8 mouse cellular contexts compared by ENCODE assay signal in genomic region chr12:53247491-53248035, GRCm38 (mm10). TPM values are rescaled to one million over a fixed set of nuclear protein-coding genes. Genes with fewer than 3 reads are reported as not detected.
DNase-seq lines count a peak whose midpoint lies in the region; ATAC-seq and TF ChIP-seq lines count a peak whose summit lies in the region.

No protein-coding gene starts in this region.

- peak; percentile 15 for DNase-seq in lung, embryonic 14.5 days
- no peak for DNase-seq in lung, postnatal 4 days
- peak; percentile 59 for DNase-seq in forebrain, embryonic 10.5 days (ENCODE audit: extremely low spot score, low spot score)
- DNase-seq in ovary, postnatal 10 days (ENCODE audit: low spot score), result no peak
- DNase-seq in gastrocnemius, adult 18-20 months (ENCODE audit: low spot score), result no peak

- H3K9ac ChIP-seq in lung, embryonic 14.5 days, result no peak overlapping the region
- H3K9ac ChIP-seq in intestine, embryonic 16.5 days (ENCODE audit: low read depth, low read length), result 0 out of 2 replicates have a peak overlapping the region, but pooled peaks have one; percentile 54

- no peaks in the 10 kb centered on the region for H3K36me3 ChIP-seq in lung, embryonic 14.5 days (ENCODE audit: insufficient read depth)
- no peaks in the 10 kb centered on the region for H3K36me3 ChIP-seq in forebrain, embryonic 10.5 days (replicated peaks)
- no peaks in the 10 kb centered on the region for H3K36me3 ChIP-seq in intestine, embryonic 16.5 days (ENCODE audit: control insufficient read depth, insufficient read depth, low read length)
- H3K36me3 ChIP-seq in small intestine, adult 2 months (ENCODE audit: control insufficient read depth, insufficient read depth, low read length), result no peaks in the 10 kb centered on the region

- TF ChIP-seq CTCF in lung, embryonic 14.5 days (IDR thresholded peaks at IDR 0.05; ENCODE audit: low read depth), result no peak
- no peak for TF ChIP-seq CTCF in small intestine, adult 2 months (IDR thresholded peaks at IDR 0.05; ENCODE audit: extremely low read depth, insufficient read length, insufficient replicate concordance, low read depth, low read length)

- H3K4me1 ChIP-seq in lung, embryonic 14.5 days (ENCODE audit: insufficient read depth), result 0 out of 2 replicates have a peak, but pooled peaks cover 2% of the 10 kb centered on the region
- H3K4me1 ChIP-seq in forebrain, embryonic 10.5 days, result peaks cover 65% of the 10 kb centered on the region
- peaks cover 23% of the 10 kb centered on the region for H3K4me1 ChIP-seq in intestine, embryonic 16.5 days (ENCODE audit: control insufficient read depth, insufficient read depth, low read length)
- H3K4me1 ChIP-seq in small intestine, adult 2 months (ENCODE audit: control insufficient read depth, insufficient read depth, insufficient read length, low read length), result no peaks in the 10 kb centered on the region

- H3K27ac ChIP-seq in lung, embryonic 14.5 days (ENCODE audit: low read depth), result no peak overlapping the region
- peak overlapping the region; percentile 98 for H3K27ac ChIP-seq in forebrain, embryonic 10.5 days
- H3K27ac ChIP-seq in intestine, embryonic 16.5 days (ENCODE audit: low read length), result no peak overlapping the region
- no peak overlapping the region for H3K27ac ChIP-seq in small intestine, adult 2 months (ENCODE audit: insufficient read depth, low read depth, low read length)

- H3K4me2 ChIP-seq in lung, embryonic 14.5 days, result peak overlapping the region; percentile 89
- H3K4me2 ChIP-seq in intestine, embryonic 16.5 days (ENCODE audit: low read depth, low read length), result peak overlapping the region; percentile 95

- ATAC-seq in lung, embryonic 14.5 days (ENCODE audit: insufficient read depth), result no peak
- no peak for ATAC-seq in intestine, embryonic 16.5 days
- ATAC-seq in megakaryocyte-erythroid progenitor cell, adult 5-6 weeks (replicated peaks; ENCODE audit: low FRiP score, low TSS enrichment, poor library complexity, severe bottlenecking), result no peak

- WGBS in lung, embryonic 14.5 days, result 2% methylated on average over 25 of the region's 25 CpGs
- under 1% methylated on average over 25 of the region's 25 CpGs for WGBS in forebrain, embryonic 10.5 days
- WGBS in intestine, embryonic 16.5 days, result under 1% methylated on average over 25 of the region's 25 CpGs
- WGBS in small intestine, adult 2 months, result 4% methylated on average over 25 of the region's 25 CpGs

- no peaks in the 10 kb centered on the region for H3K9me3 ChIP-seq in lung, embryonic 14.5 days (ENCODE audit: low read depth, low read length)
- H3K9me3 ChIP-seq in forebrain, embryonic 10.5 days, result no peaks in the 10 kb centered on the region
- H3K9me3 ChIP-seq in intestine, embryonic 16.5 days (ENCODE audit: control insufficient read depth, low read length), result no peaks in the 10 kb centered on the region

- no peak for TF ChIP-seq POLR2A in small intestine, adult 2 months (IDR thresholded peaks at IDR 0.05; ENCODE audit: low read depth, low read length)

- H3K4me3 ChIP-seq in lung, embryonic 14.5 days (ENCODE audit: low read depth, low read length), result peak overlapping the region; percentile 46
- H3K4me3 ChIP-seq in forebrain, embryonic 10.5 days, result peak overlapping the region; percentile 86
- peak overlapping the region; percentile 55 for H3K4me3 ChIP-seq in intestine, embryonic 16.5 days (ENCODE audit: low read length)
- peak overlapping the region; percentile 18; the same call in 1 of the 2 replicates for H3K4me3 ChIP-seq in small intestine, adult 2 months (ENCODE audit: low read depth, low read length)

- H3K27me3 ChIP-seq in lung, embryonic 14.5 days (ENCODE audit: insufficient read depth, low read length), result peaks cover 73% of the 10 kb centered on the region
- peaks cover 74% of the 10 kb centered on the region for H3K27me3 ChIP-seq in forebrain, embryonic 10.5 days (ENCODE audit: poor library complexity, severe bottlenecking)
- H3K27me3 ChIP-seq in intestine, embryonic 16.5 days (replicated peaks; ENCODE audit: control insufficient read depth, insufficient read depth, low read length), result peaks cover 51% of the 10 kb centered on the region
- H3K27me3 ChIP-seq in small intestine, adult 2 months (ENCODE audit: control insufficient read depth, insufficient read depth, low read length), result peaks cover 46% of the 10 kb centered on the region

RNA-seq across cellular contexts. Expression of gene Npas3, which starts 0.9 kb away (rescaled TPM):
- 0.62 and 0.66 TPM in 2 replicates for polyA plus RNA-seq in lung, embryonic 14.5 days (2014; fragmentation: Nextera tagmentation; extraction: Ambion mirVana)
- polyA plus RNA-seq in forebrain, embryonic 10.5 days (2016; fragmentation: Nextera tagmentation; extraction: Ambion mirVana), result 7.2 and 8.6 TPM in 2 replicates
- polyA plus RNA-seq in intestine, embryonic 16.5 days (2015; fragmentation: Nextera tagmentation; extraction: Ambion mirVana), result 1.0 and 1.9 TPM in 2 replicates
- polyA plus RNA-seq in small intestine, adult 2 months (2012; rRNA removed), result 0.01 and 0.13 TPM in 2 replicates
- total RNA-seq in megakaryocyte-erythroid progenitor cell, adult 5-6 weeks (2014; fragmentation: Nextera tagmentation), result not detected in 2 replicates
- 0.05 TPM in 1 of 2 replicates, not detected in the other for total RNA-seq in megakaryocyte-erythroid progenitor cell, adult 5-6 weeks (2017)
- total RNA-seq in gastrocnemius, adult 18-20 months (2021), result under 1 TPM; 0.07 to 0.09 TPM

Comparison
In these comparisons a context has a peak if more than half of its experiments do, and no peak if none do; other contexts are left out.
1. DNase-seq: peak in lung, embryonic 14.5 days (single experiment) and forebrain, embryonic 10.5 days (single experiment); none in lung, postnatal 4 days (0 of 2), ovary, postnatal 10 days (single experiment) and gastrocnemius, adult 18-20 months (single experiment).
2. H3K4me3 ChIP-seq: peak in every context shown above with its lines; median percentile 86 in forebrain, embryonic 10.5 days; 55 in intestine, embryonic 16.5 days; 46 in lung, embryonic 14.5 days; 18 in small intestine, adult 2 months.